26 mouse cellular contexts compared by ENCODE assay signal in the genomic region with DNA sequence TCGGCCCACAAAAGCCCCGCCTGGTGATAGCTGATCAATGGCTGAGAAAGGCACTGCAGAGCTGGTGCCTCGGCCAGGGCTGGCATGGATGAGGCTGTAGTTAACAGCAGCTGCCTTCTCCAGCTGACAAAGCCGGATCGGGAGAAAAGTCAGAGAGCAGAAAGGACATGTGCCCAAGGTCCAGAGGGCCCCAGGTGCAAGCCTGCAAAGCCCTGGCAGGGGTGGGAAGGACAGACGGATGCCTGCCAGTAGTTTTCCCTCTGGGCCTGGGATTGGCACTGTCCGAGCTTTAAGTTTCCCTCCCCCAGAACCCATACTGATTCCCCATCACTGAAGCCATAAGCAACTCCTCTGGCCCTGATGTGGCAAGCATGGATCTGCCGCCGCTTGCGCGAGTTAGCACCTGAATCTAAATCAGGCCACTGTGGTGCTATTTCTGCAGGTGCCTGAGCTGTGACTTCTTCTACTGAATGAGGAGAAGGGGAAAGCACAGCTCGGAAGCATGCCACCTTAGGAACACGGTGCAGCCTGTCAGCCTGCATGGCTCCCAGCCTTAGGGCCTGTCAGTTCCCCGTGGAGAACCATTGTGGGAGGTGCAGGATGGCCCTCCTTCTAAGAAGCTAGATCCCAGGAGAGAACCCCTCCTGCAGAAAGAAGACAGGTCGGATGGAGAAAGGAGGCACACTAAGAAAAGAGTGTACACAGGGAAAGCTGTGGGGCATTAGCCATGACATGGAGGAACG.
DNase-seq lines count a peak whose midpoint lies in the region; ATAC-seq and TF ChIP-seq lines count a peak whose summit lies in the region.
"Had no signal": no experiment of that assay in that cellular context is flagged by ENCODE, and none has a peak within 500 bp of the region (broad histone marks: within the 10 kb centered on the region; RNA-seq: fewer than 3 reads in every experiment).

No protein-coding gene starts in this region.

- no peaks in the 10 kb centered on the region for H3K27me3 ChIP-seq in cerebellum, adult 2 months (ENCODE audit: control insufficient read depth, insufficient read depth, low read length)
- H3K27me3 ChIP-seq in hindbrain, embryonic 16.5 days (replicated peaks; ENCODE audit: control insufficient read depth, insufficient read depth, low read length): no peaks in the 10 kb centered on the region
- H3K27me3 ChIP-seq in hindbrain, embryonic 14.5 days (ENCODE audit: control insufficient read depth, insufficient read depth, low read length): no peaks in the 10 kb centered on the region
- no peaks in the 10 kb centered on the region for H3K27me3 ChIP-seq in neural tube, embryonic 15.5 days (replicated peaks)
- H3K27me3 ChIP-seq in kidney, embryonic 14.5 days (ENCODE audit: control insufficient read depth, insufficient read depth, low read length): no peaks in the 10 kb centered on the region
- H3K27me3 ChIP-seq: embryonic facial prominence, embryonic 13.5 days; liver, embryonic 15.5 days had no signal

- no peak for TF ChIP-seq POLR2A in cerebellum, adult 2 months (IDR thresholded peaks at IDR 0.05; ENCODE audit: borderline replicate concordance, insufficient read depth, low read length)

- ATAC-seq in hindbrain, embryonic 16.5 days: peak; percentile 22
- ATAC-seq in hindbrain, embryonic 14.5 days (ENCODE audit: low FRiP score): no peak
- no peak for ATAC-seq in neural tube, embryonic 15.5 days (ENCODE audit: low FRiP score)
- no peak for ATAC-seq in kidney, embryonic 14.5 days (ENCODE audit: low FRiP score, low TSS enrichment)
- ATAC-seq: forebrain, postnatal 0 days; intestine, embryonic 16.5 days; Patski had no signal

- no peak overlapping the region for H3K27ac ChIP-seq in cerebellum, adult 2 months (ENCODE audit: insufficient read depth, low read length)
- H3K27ac ChIP-seq in hindbrain, embryonic 16.5 days (ENCODE audit: low read depth, low read length): peak overlapping the region; percentile 6; the same call in 1 of the 2 replicates
- H3K27ac ChIP-seq in hindbrain, embryonic 14.5 days: no peak overlapping the region
- H3K27ac ChIP-seq in neural tube, embryonic 15.5 days (replicated peaks): 0 out of 2 replicates have a peak overlapping the region, but pooled peaks have one; percentile 49
- no peak overlapping the region for H3K27ac ChIP-seq in kidney, embryonic 14.5 days (ENCODE audit: low read depth, low read length)
- H3K27ac ChIP-seq: embryonic facial prominence, embryonic 13.5 days; limb, embryonic 12.5 days; liver, embryonic 15.5 days had no signal

- H3K4me1 ChIP-seq in cerebellum, adult 2 months (ENCODE audit: control insufficient read depth, insufficient read depth, low read length): peaks cover 14% of the 10 kb centered on the region
- H3K4me1 ChIP-seq in hindbrain, embryonic 16.5 days (ENCODE audit: control insufficient read depth, insufficient read depth, low read depth, low read length): 0 out of 2 replicates have a peak, but pooled peaks cover 4% of the 10 kb centered on the region
- H3K4me1 ChIP-seq in hindbrain, embryonic 14.5 days (replicated peaks; ENCODE audit: control insufficient read depth, insufficient read depth, low read length): 0 out of 2 replicates have a peak, but pooled peaks cover 4% of the 10 kb centered on the region
- peaks cover 11% of the 10 kb centered on the region; the same call in 1 of the 2 replicates for H3K4me1 ChIP-seq in neural tube, embryonic 15.5 days
- H3K4me1 ChIP-seq in kidney, embryonic 14.5 days (ENCODE audit: control insufficient read depth, insufficient read depth, low read length): no peaks in the 10 kb centered on the region
- H3K4me1 ChIP-seq: embryonic facial prominence, embryonic 13.5 days; limb, embryonic 12.5 days; liver, embryonic 15.5 days had no signal

- TF ChIP-seq CTCF in cerebellum, adult 2 months (IDR thresholded peaks at IDR 0.05; ENCODE audit: borderline replicate concordance, insufficient read depth, low read depth, low read length): no peak

- no peak overlapping the region for H3K9ac ChIP-seq in hindbrain, embryonic 16.5 days (ENCODE audit: low read depth, low read length)
- H3K9ac ChIP-seq in hindbrain, embryonic 14.5 days: no peak overlapping the region
- H3K9ac ChIP-seq in neural tube, embryonic 15.5 days (replicated peaks): no peak overlapping the region
- no peak overlapping the region for H3K9ac ChIP-seq in kidney, embryonic 14.5 days (ENCODE audit: low read depth, low read length)
- H3K9ac ChIP-seq: embryonic facial prominence, embryonic 13.5 days; forebrain, postnatal 0 days; limb, embryonic 12.5 days; liver, embryonic 15.5 days; lung, embryonic 14.5 days had no signal

- H3K4me3 ChIP-seq in cerebellum, adult 2 months (replicated peaks; ENCODE audit: insufficient read depth, low read depth, low read length): no peak overlapping the region
- no peak overlapping the region for H3K4me3 ChIP-seq in hindbrain, embryonic 16.5 days (ENCODE audit: low read length)
- H3K4me3 ChIP-seq in hindbrain, embryonic 14.5 days (replicated peaks; ENCODE audit: low read length): no peak overlapping the region
- no peak overlapping the region for H3K4me3 ChIP-seq in neural tube, embryonic 15.5 days (replicated peaks)
- H3K4me3 ChIP-seq in kidney, embryonic 14.5 days (ENCODE audit: low read length): no peak overlapping the region
- H3K4me3 ChIP-seq: embryonic facial prominence, embryonic 13.5 days; limb, embryonic 12.5 days; liver, embryonic 15.5 days had no signal

- peak; percentile 24 to 32 for DNase-seq in cerebellum, postnatal 14 days
- no peak for DNase-seq in cerebellum, adult 2 months
- no peak for DNase-seq in hindbrain, embryonic 14.5 days (ENCODE audit: low spot score)
- no peak for DNase-seq in neural tube, embryonic 10.5 days (ENCODE audit: extremely low spot score, low spot score)
- DNase-seq: adrenal gland, postnatal 14 days; cerebellum, adult 9-10 months; forebrain, postnatal 0 days; gastrocnemius, postnatal 14 days; heart, postnatal 36 days; kidney, adult 8-10 months; kidney, postnatal 10 days; layer of hippocampus, adult 9-11 months; lung, embryonic 14.5 days; lung, postnatal 14 days; retina, postnatal 1 day; thymus, adult 2 months; thymus, postnatal 36 days had no signal

- 70% methylated on average over 16 of the region's 16 CpGs for WGBS in cerebellum, adult 2 months
- WGBS in hindbrain, embryonic 16.5 days: 66% methylated on average over 16 of the region's 16 CpGs
- 80% methylated on average over 16 of the region's 16 CpGs for WGBS in hindbrain, embryonic 14.5 days
- WGBS in neural tube, embryonic 15.5 days: 70% methylated on average over 16 of the region's 16 CpGs
- WGBS in kidney, embryonic 14.5 days: 87% methylated on average over 16 of the region's 16 CpGs

- no peak overlapping the region for H3K4me2 ChIP-seq in hindbrain, embryonic 16.5 days (ENCODE audit: low read length)
- no peak overlapping the region for H3K4me2 ChIP-seq in hindbrain, embryonic 14.5 days (replicated peaks)
- no peak overlapping the region for H3K4me2 ChIP-seq in neural tube, embryonic 15.5 days
- H3K4me2 ChIP-seq in kidney, embryonic 14.5 days (replicated peaks; ENCODE audit: low read depth, low read length): no peak overlapping the region
- H3K4me2 ChIP-seq: embryonic facial prominence, embryonic 13.5 days; heart, embryonic 11.5 days; limb, embryonic 12.5 days; liver, embryonic 15.5 days; lung, embryonic 14.5 days had no signal

- H3K9me3 ChIP-seq in hindbrain, embryonic 16.5 days (ENCODE audit: control insufficient read depth, low read length): no peaks in the 10 kb centered on the region
- no peaks in the 10 kb centered on the region for H3K9me3 ChIP-seq in hindbrain, embryonic 14.5 days (ENCODE audit: control insufficient read depth, low read length)
- no peaks in the 10 kb centered on the region for H3K9me3 ChIP-seq in neural tube, embryonic 15.5 days (replicated peaks)
- no peaks in the 10 kb centered on the region for H3K9me3 ChIP-seq in kidney, embryonic 14.5 days (ENCODE audit: control insufficient read depth, low read length)
- H3K9me3 ChIP-seq: embryonic facial prominence, embryonic 13.5 days; limb, embryonic 12.5 days; liver, embryonic 15.5 days had no signal

- no peaks in the 10 kb centered on the region for H3K36me3 ChIP-seq in hindbrain, embryonic 16.5 days (ENCODE audit: control insufficient read depth, insufficient read depth, low read length)
- no peaks in the 10 kb centered on the region for H3K36me3 ChIP-seq in hindbrain, embryonic 14.5 days (replicated peaks; ENCODE audit: control insufficient read depth, insufficient read depth)
- H3K36me3 ChIP-seq in neural tube, embryonic 15.5 days: no peaks in the 10 kb centered on the region
- H3K36me3 ChIP-seq in kidney, embryonic 14.5 days (ENCODE audit: control insufficient read depth, insufficient read depth, low read length): no peaks in the 10 kb centered on the region
- H3K36me3 ChIP-seq: embryonic facial prominence, embryonic 13.5 days; limb, embryonic 12.5 days; liver, embryonic 15.5 days had no signal

Comparison
In these comparisons a context has a peak if more than half of its experiments do, and no peak if none do; other contexts are left out.
1. DNase-seq: peak in cerebellum, postnatal 14 days (2 of 2); none in cerebellum, adult 2 months (0 of 2), hindbrain, embryonic 14.5 days (single experiment) and neural tube, embryonic 10.5 days (single experiment).
2. H3K27ac ChIP-seq: peak in hindbrain, embryonic 16.5 days (single experiment) and neural tube, embryonic 15.5 days (single experiment); none in cerebellum, adult 2 months (single experiment), hindbrain, embryonic 14.5 days (single experiment) and kidney, embryonic 14.5 days (single experiment).